ENCODE assay signal across 27 mouse cellular contexts in genomic region chr10:8174697-8175096, GRCm38 (mm10).
A peak's percentile ranks its signal among the peaks of the same experiment; 100 is the strongest.
DNase-seq lines count a peak whose midpoint lies in the region; ATAC-seq and TF ChIP-seq lines count a peak whose summit lies in the region.
"Had no signal": no experiment of that assay in that cellular context is flagged by ENCODE, and none has a peak within 500 bp of the region (broad histone marks: within the 10 kb centered on the region; RNA-seq: fewer than 3 reads in every experiment).

No protein-coding gene starts in this region.

- DNase-seq in hindbrain, embryonic 10.5 days (ENCODE audit: low spot score), result no peak
- no peak for DNase-seq in hindbrain, postnatal 0 days (ENCODE audit: low spot score)
- DNase-seq in neural tube, embryonic 11.5 days (ENCODE audit: low spot score), result no peak
- DNase-seq in neural tube, embryonic 10.5 days (ENCODE audit: extremely low spot score, low spot score), result no peak
- no peak for DNase-seq in lung, postnatal 25 days (ENCODE audit: low spot score)
- no peak for DNase-seq in ovary, adult 18-20 months (ENCODE audit: low spot score)
- DNase-seq: adrenal gland, adult 8-10 months; cerebellum, adult 2 months; cerebellum, postnatal 14 days; gastrocnemius, postnatal 25 days; heart, postnatal 10 days; kidney, adult 8-10 months; kidney, postnatal 4 days; liver, embryonic 13.5 days; lung, adult 18-20 months; thymus, postnatal 14 days had no signal

- no peak for ATAC-seq in hindbrain, postnatal 0 days
- ATAC-seq in neural tube, embryonic 11.5 days (ENCODE audit: insufficient read depth, low FRiP score, low TSS enrichment), result peak; percentile 49; the same call in 1 of the 2 replicates
- ATAC-seq in neural tube, embryonic 12.5 days (ENCODE audit: low FRiP score, low read depth), result peak; percentile 25; the same call in 1 of the 2 replicates
- ATAC-seq: activated CD4-positive, CD25-positive, alpha-beta regulatory T cell, adult 4 months; intestine, embryonic 16.5 days had no signal

- 0 out of 2 replicates have a peak overlapping the region, but pooled peaks have one; percentile 6 for H3K27ac ChIP-seq in hindbrain, embryonic 10.5 days
- no peak overlapping the region for H3K27ac ChIP-seq in hindbrain, postnatal 0 days
- no peak overlapping the region for H3K27ac ChIP-seq in neural tube, embryonic 11.5 days (ENCODE audit: low read depth, low read length)
- no peak overlapping the region for H3K27ac ChIP-seq in neural tube, embryonic 12.5 days
- H3K27ac ChIP-seq: embryonic facial prominence, embryonic 10.5 days; embryonic facial prominence, embryonic 15.5 days; heart, embryonic 13.5 days; kidney, postnatal 0 days; limb, embryonic 15.5 days; liver, embryonic 13.5 days; macrophage had no signal

- TF ChIP-seq CTCF in hindbrain, postnatal 0 days (IDR thresholded peaks at IDR 0.05; ENCODE audit: low read depth), result no peak

- WGBS in hindbrain, embryonic 10.5 days, result 80% methylated on average over 2 of the region's 2 CpGs
- WGBS in hindbrain, postnatal 0 days, result 85% methylated on average over 2 of the region's 2 CpGs
- WGBS in neural tube, embryonic 11.5 days, result 73% methylated on average over 2 of the region's 2 CpGs
- WGBS in neural tube, embryonic 12.5 days, result 87% methylated on average over 2 of the region's 2 CpGs

- H3K4me1 ChIP-seq in hindbrain, embryonic 10.5 days (replicated peaks), result peaks cover 36% of the 10 kb centered on the region
- H3K4me1 ChIP-seq in hindbrain, postnatal 0 days (ENCODE audit: insufficient read depth, low read length), result peaks cover 7% of the 10 kb centered on the region; the same call in 1 of the 2 replicates
- peaks cover 8% of the 10 kb centered on the region for H3K4me1 ChIP-seq in neural tube, embryonic 11.5 days (ENCODE audit: control insufficient read depth, insufficient read depth, low read length)
- peaks cover 13% of the 10 kb centered on the region for H3K4me1 ChIP-seq in neural tube, embryonic 12.5 days

- H3K9me3 ChIP-seq in hindbrain, embryonic 10.5 days, result peaks cover 6% of the 10 kb centered on the region
- no peaks in the 10 kb centered on the region for H3K9me3 ChIP-seq in hindbrain, postnatal 0 days (ENCODE audit: low read length)
- H3K9me3 ChIP-seq in neural tube, embryonic 11.5 days (ENCODE audit: control insufficient read depth, low read length), result no peaks in the 10 kb centered on the region
- H3K9me3 ChIP-seq in neural tube, embryonic 12.5 days, result peaks cover 8% of the 10 kb centered on the region; the same call in 1 of the 2 replicates
- H3K9me3 ChIP-seq: heart, embryonic 13.5 days; limb, embryonic 15.5 days had no signal

- no peak overlapping the region for H3K4me2 ChIP-seq in hindbrain, postnatal 0 days (ENCODE audit: low read depth, low read length)
- H3K4me2 ChIP-seq in neural tube, embryonic 11.5 days (ENCODE audit: low read depth), result no peak overlapping the region
- no peak overlapping the region for H3K4me2 ChIP-seq in neural tube, embryonic 12.5 days (replicated peaks)
- H3K4me2 ChIP-seq: embryonic facial prominence, embryonic 15.5 days; heart, embryonic 13.5 days; limb, embryonic 15.5 days; liver, embryonic 13.5 days had no signal

- H3K9ac ChIP-seq in hindbrain, postnatal 0 days (replicated peaks; ENCODE audit: low read length), result no peak overlapping the region
- H3K9ac ChIP-seq in neural tube, embryonic 11.5 days (ENCODE audit: low read length), result no peak overlapping the region
- H3K9ac ChIP-seq in neural tube, embryonic 12.5 days, result no peak overlapping the region
- H3K9ac ChIP-seq: embryonic facial prominence, embryonic 15.5 days; heart, embryonic 13.5 days; limb, embryonic 15.5 days; liver, embryonic 13.5 days had no signal

- H3K36me3 ChIP-seq in hindbrain, embryonic 10.5 days, result no peaks in the 10 kb centered on the region
- H3K36me3 ChIP-seq in hindbrain, postnatal 0 days (ENCODE audit: insufficient read depth, low read length), result no peaks in the 10 kb centered on the region
- no peaks in the 10 kb centered on the region for H3K36me3 ChIP-seq in neural tube, embryonic 11.5 days (ENCODE audit: control insufficient read depth, insufficient read depth, low read length)
- no peaks in the 10 kb centered on the region for H3K36me3 ChIP-seq in neural tube, embryonic 12.5 days
- H3K36me3 ChIP-seq: embryonic facial prominence, embryonic 10.5 days; embryonic facial prominence, embryonic 15.5 days; heart, embryonic 13.5 days; limb, embryonic 15.5 days; liver, embryonic 13.5 days had no signal

- H3K4me3 ChIP-seq in hindbrain, embryonic 10.5 days, result no peak overlapping the region
- H3K4me3 ChIP-seq in hindbrain, postnatal 0 days (ENCODE audit: low read length), result no peak overlapping the region
- no peak overlapping the region for H3K4me3 ChIP-seq in neural tube, embryonic 11.5 days (ENCODE audit: low read depth, low read length)
- no peak overlapping the region for H3K4me3 ChIP-seq in neural tube, embryonic 12.5 days
- H3K4me3 ChIP-seq: embryonic facial prominence, embryonic 10.5 days; embryonic facial prominence, embryonic 15.5 days; heart, embryonic 13.5 days; limb, embryonic 15.5 days; liver, embryonic 13.5 days; myocyte had no signal

- no peaks in the 10 kb centered on the region for H3K27me3 ChIP-seq in hindbrain, embryonic 10.5 days (ENCODE audit: insufficient read depth, poor library complexity, severe bottlenecking)
- H3K27me3 ChIP-seq in hindbrain, postnatal 0 days (ENCODE audit: insufficient read depth, low read length), result no peaks in the 10 kb centered on the region
- no peaks in the 10 kb centered on the region for H3K27me3 ChIP-seq in neural tube, embryonic 11.5 days (ENCODE audit: control insufficient read depth, insufficient read depth, low read length)
- no peaks in the 10 kb centered on the region for H3K27me3 ChIP-seq in neural tube, embryonic 12.5 days (replicated peaks)
- H3K27me3 ChIP-seq: CH12.LX; embryonic facial prominence, embryonic 15.5 days; heart, embryonic 13.5 days; limb, embryonic 15.5 days; liver, embryonic 13.5 days had no signal
